Mouse (Mus musculus) heart, adult 2 months (tissue): Measurements from ENCODE around the gene Slc35a3.
A peak's percentile ranks its signal among the peaks of the same experiment; 100 is the strongest.

Source experiments
- CTCF ChIP-seq: fragments of 200-600 bp; IDR thresholded peaks from 2 replicates; pipeline ENCODE4 v1.8.1; 2022; ENCODE audit warnings: antibody characterized with exemption, mild to moderate bottlenecking, moderate library complexity
- EP300 ChIP-seq: fragments of 200-500 bp; IDR thresholded peaks from 2 replicates; pipeline ENCODE4 v1.6.1; 2011; ENCODE audit warnings: low read depth, low read length, control low read depth; ENCODE audit not compliant: insufficient read depth
- POLR2A ChIP-seq: fragments of 200-500 bp; IDR thresholded peaks from 2 replicates; pipeline ENCODE4 v1.6.1; 2011; ENCODE audit warnings: mild to moderate bottlenecking, low read depth, low read length, control low read depth; ENCODE audit not compliant: insufficient read depth

DNA sequence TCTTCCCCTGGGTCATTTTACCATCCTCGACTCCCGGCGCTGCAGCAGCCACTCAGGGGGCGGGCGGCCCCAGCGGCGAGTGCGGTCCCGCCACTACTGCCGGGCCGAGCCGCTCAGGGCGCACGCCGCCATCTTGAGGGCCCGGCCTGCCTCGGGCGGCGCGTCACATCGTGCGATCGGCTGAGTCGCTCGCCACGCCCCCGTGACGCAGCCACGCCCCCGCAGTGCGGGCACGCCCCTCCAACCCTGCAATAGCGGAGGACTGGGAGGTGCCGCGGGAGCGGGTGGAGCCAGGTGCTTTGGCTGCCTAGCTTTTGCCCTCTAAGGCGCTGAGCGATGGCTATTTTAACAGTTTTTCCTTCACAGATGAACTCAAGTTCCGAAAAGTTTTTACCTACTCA is 50.2 kb downstream of the Slc35a3 start, which contains the start of gene Mfsd14a:
- no peak for TF ChIP-seq CTCF
- peak; percentile 83 for TF ChIP-seq POLR2A
- peak; percentile 61 for TF ChIP-seq EP300
